Mouse (Mus musculus) limb, embryonic 12.5 days (tissue): Measurements from ENCODE around the gene Zmiz1. TPM values are rescaled to one million over a fixed set of nuclear protein-coding genes. Genes with fewer than 3 reads are reported as not detected.

Source experiments
- ATAC-seq: fragments of 200-750 bp; cut with Nextera tagmentation; 2 replicates; pipeline ENCODE4 v1.8.0; 2017; ENCODE audit warnings: low read depth, moderate TSS enrichment; ENCODE audit not compliant: insufficient number of reproducible peaks, insufficient read depth, low FRiP score, low TSS enrichment
- H3K27ac ChIP-seq: fragments of 300-500 bp; sonication (generic); 2 replicates; pipeline ENCODE4 v1.5.1; 2016; ENCODE audit warnings: mild to moderate bottlenecking, moderate library complexity
- H3K27me3 ChIP-seq: fragments of 300-500 bp; sonication (generic); 2 replicates; pipeline ENCODE4 v1.6.1; 2016; ENCODE audit warnings: mild to moderate bottlenecking, moderate library complexity
- H3K36me3 ChIP-seq: fragments of 300-500 bp; sonication (generic); 2 replicates; pipeline ENCODE4 v1.6.1; 2016; ENCODE audit warnings: mild to moderate bottlenecking, moderate library complexity
- H3K4me1 ChIP-seq: fragments of 300-500 bp; sonication (generic); replicated peaks from 2 replicates; pipeline ENCODE4 v1.6.1; 2016
- H3K4me2 ChIP-seq: fragments of 300-500 bp; sonication (generic); 2 replicates; pipeline ENCODE4 v1.6.1; 2016; ENCODE audit warnings: mild to moderate bottlenecking, moderate library complexity
- H3K4me3 ChIP-seq: fragments of 300-500 bp; sonication (generic); replicated peaks from 2 replicates; pipeline ENCODE4 v1.5.1; 2016; ENCODE audit warnings: mild to moderate bottlenecking
- H3K9ac ChIP-seq: fragments of 300-500 bp; sonication (generic); replicated peaks from 2 replicates; pipeline ENCODE4 v1.6.1; 2016; ENCODE audit warnings: mild to moderate bottlenecking, moderate library complexity
- H3K9me3 ChIP-seq: fragments of 300-500 bp; sonication (generic); 2 replicates; pipeline ENCODE4 v1.6.1; 2016; ENCODE audit warnings: mild to moderate bottlenecking, moderate library complexity
- WGBS: fragments of 180-500 bp; shearing (Covaris S2); methylation state at CpG from one replicate; pipeline ENCODE4 v1.1.7; 2016; 5-methylcytosine and 5-hydroxymethylcytosine counted together
- polyA plus RNA-seq: library from polyadenylated mRNA; unstranded; fragments of >200 nt; fragmentation: Nextera tagmentation; extraction: Ambion mirVana; gene quantifications from 2 replicates; pipeline ENCODE4 v1.2.1, GENCODE M21; 2016

Gene Zmiz1
- polyA plus RNA-seq, 1 experiment from 2014 or later, result 53.4 TPM

DNA sequence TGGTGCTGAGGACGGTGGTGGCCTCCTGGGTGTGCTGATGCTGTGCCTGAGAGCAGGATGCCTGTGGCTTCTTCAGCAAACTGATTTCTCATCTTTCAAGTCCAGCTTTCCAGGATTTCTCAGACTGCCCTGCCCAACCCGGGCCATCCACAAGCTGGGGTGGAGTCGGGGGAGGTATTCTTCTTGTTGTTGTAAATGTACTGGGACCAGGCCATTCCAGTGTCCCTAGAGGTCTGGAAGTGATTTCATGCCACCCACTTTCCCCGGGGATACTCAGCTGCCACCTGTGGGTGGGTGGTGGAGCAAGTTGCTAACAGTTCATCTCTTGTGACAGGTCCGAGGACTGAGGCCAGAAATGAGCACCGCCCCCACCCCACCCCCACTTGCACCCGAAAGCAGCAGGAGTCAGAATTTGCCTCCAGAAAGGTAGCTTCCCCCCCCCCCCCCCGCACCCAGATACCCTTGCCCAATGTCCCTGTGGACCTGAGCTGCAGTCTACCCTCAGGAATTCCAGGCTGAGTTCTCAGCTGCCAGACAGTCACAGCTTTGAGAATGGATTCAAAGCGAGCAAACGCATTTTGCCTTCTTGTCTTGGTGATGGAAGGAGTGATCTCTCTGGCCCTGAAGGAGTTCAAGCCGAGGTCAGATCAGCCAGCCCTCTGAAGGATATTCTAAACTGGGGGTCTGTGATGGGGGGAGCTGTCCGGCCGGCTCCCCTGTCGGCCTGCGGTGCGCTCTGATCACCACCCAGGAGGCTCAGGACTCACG lies 2.1 kb upstream of the Zmiz1 start:
- H3K36me3 ChIP-seq, result no peaks in the 10 kb centered on the region
- peak overlapping the region; percentile 99 for H3K4me3 ChIP-seq
- peaks cover 55% of the 10 kb centered on the region for H3K4me1 ChIP-seq
- peak overlapping the region; percentile 65 for H3K9ac ChIP-seq
- H3K9me3 ChIP-seq, result no peaks in the 10 kb centered on the region
- H3K27ac ChIP-seq, result peak overlapping the region; percentile 100
- under 1% methylated on average over 17 of the region's 17 CpGs for WGBS
- H3K27me3 ChIP-seq, result no peaks in the 10 kb centered on the region
- ATAC-seq, result no peak
- peak overlapping the region; percentile 97 for H3K4me2 ChIP-seq

DNA sequence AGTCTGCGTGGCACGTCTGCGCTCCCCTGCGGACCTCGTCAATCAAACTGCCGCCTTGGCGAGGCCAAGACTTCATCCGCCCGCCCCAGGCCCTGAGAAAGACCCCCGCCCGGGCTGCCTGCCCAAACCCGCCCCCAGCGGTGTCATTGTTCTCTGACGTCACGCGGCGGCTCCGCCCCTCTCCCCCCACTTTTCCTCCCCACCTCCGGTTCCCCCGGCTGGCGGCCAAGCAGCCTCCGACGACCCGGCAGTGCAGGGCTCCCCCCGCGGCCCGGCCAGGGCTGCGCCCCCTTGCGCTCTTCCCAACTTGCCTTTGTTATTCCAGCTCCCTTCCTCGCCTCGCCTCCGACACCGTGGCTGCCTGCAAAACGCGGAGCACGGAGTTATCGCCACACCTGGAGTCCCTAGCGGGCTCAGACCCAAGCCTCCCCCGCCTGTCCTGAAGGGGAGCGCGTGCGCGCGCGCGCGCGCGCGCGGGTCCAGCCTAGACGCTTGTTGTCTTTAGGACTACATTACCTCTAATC lies 1.5 kb upstream of the Zmiz1 start:
- H3K4me1 ChIP-seq, result peaks cover 55% of the 10 kb centered on the region
- WGBS, result 1% methylated on average over 37 of the region's 52 CpGs
- H3K9ac ChIP-seq, result peak overlapping the region; percentile 99
- no peaks in the 10 kb centered on the region for H3K27me3 ChIP-seq
- peak; percentile 89 for ATAC-seq
- H3K9me3 ChIP-seq, result no peaks in the 10 kb centered on the region
- H3K36me3 ChIP-seq, result no peaks in the 10 kb centered on the region
- H3K27ac ChIP-seq, result peak overlapping the region; percentile 100
- peak overlapping the region; percentile 99 for H3K4me3 ChIP-seq
- peak overlapping the region; percentile 97 for H3K4me2 ChIP-seq

DNA sequence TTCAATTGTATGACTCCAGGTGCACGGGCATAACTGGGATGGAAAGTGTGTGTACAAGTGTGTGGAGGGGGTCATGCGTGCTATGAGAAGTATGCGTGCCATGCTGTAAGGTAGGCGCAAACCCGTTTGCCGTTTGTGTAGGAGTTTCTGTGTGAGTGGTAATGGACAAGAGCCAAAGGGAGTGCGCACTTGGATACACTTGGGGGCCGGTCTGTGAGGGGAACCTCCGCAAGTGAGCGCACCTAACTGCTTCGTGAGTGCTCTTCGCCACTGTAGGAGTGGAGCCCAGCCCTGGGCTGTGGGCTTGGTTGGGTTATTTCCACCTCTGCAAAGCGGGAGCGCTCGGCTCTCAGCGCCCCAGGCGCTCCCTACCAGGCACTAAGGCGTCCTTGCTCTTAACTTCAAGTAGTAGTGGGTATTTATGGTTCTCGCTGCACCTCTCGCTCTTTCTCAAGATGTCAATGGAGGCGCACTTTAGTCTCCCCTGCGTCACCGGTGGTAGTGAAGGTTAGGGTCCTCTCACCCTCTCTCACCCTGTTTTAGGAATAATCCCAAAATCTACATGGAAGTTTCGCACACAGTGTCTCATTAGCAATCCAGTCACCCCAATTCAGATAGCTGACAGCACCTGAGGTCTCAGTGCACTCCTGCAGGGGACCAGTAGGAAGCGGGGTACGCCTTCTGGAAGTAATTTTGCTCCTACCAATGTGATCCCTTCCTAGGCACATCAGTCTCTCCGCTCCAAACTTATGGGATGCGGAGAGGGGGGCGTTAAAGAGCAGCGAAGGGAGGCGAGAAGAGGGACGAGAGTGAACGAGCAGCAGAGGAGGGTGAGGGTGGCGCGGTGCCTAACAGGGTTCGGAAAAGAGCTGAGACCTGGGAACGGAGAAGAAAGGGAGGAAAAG lies 622 bp upstream of the Zmiz1 start:
- H3K27me3 ChIP-seq, result no peaks in the 10 kb centered on the region
- H3K36me3 ChIP-seq, result no peaks in the 10 kb centered on the region
- peak overlapping the region; percentile 99 for H3K4me3 ChIP-seq
- under 1% methylated on average over 37 of the region's 37 CpGs for WGBS
- H3K9ac ChIP-seq, result peak overlapping the region; percentile 99
- H3K4me2 ChIP-seq, result peak overlapping the region; percentile 97
- ATAC-seq, result peak; percentile 17; the same call in 1 of the 2 replicates
- peak overlapping the region; percentile 100 for H3K27ac ChIP-seq
- no peaks in the 10 kb centered on the region for H3K9me3 ChIP-seq
- peaks cover 58% of the 10 kb centered on the region for H3K4me1 ChIP-seq

DNA sequence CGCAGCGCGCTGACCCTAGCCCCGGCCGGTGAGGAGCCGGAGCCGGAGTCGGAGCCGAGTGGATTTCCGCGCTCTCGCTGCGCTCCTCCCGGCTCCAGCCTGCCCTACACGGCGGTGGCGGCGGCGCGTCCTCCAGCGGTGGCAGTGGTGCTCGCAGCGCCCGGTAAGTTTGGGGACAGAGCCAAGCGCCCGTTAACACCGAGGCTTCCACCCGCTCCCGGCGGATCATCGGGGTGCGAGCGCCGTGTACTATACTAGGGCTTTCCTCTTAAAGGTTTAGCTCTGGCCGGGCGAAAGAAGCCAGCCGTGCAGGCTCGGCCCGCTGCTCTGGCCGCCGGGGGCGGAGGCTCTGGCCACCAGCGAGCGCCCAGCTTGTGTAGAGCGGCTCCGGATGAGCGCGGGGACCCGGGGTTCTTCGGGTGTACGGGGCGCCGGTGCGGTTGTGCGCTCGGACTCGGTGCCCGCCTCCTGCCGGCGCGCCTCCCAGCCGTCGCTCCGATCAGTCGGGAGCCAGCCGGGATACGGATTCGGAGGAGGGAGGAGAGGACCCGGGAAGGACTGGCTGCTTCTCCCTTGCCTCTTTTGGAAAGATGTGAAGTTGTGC lies 511 bp downstream of the Zmiz1 start:
- peak overlapping the region; percentile 97 for H3K4me2 ChIP-seq
- H3K4me3 ChIP-seq, result peak overlapping the region; percentile 99
- no peaks in the 10 kb centered on the region for H3K36me3 ChIP-seq
- H3K9me3 ChIP-seq, result no peaks in the 10 kb centered on the region
- H3K27me3 ChIP-seq, result no peaks in the 10 kb centered on the region
- peak overlapping the region; percentile 99 for H3K9ac ChIP-seq
- under 1% methylated on average over 69 of the region's 69 CpGs for WGBS
- H3K4me1 ChIP-seq, result peaks cover 66% of the 10 kb centered on the region
- H3K27ac ChIP-seq, result peak overlapping the region; percentile 100
- no peak for ATAC-seq

DNA sequence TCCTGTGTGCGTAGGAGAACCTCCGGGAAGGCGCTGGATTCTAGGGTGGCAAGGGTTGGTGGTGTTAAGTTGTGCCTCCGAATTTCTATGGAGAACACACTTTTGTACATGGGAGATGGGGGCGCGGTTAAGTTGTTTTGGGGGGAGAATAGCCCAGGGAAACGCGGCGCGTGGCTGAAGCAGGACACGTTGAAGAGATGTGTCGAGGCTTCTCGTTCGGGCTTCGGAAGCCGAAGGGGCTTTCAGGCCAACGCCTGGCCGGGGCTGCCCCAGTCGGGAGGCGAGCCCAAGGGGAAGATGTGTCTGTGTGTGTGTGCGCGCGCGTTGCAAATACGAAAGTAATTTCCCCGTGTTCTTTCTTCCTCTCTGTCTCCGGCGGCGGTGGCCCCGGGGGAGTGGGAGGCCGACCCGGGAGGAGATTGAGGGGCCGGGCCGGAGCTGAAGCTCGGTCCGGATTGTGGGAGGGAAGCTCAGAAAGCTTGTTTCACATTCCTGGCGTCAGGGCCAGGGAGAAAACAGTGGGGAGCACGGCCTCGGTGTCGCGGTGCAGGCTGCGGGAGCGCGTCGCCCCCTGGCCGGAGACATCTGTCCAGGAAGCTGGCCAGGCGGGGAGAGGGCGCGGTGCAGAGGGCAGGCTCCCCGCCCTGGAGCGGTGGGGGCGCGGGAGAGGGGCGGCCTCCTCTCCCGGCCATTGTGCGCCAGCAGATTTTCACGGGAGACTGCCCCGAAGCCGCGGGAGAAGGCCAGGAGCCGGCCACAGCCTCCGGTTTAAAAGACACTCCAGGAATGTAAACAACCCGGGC lies 1.2 kb downstream of the Zmiz1 start:
- Histone ChIP-seq H3K27ac (peak overlapping the region; percentile 100), H3K27me3 (no peaks in the 10 kb centered on the region), H3K4me1 (peaks cover 68% of the 10 kb centered on the region), H3K36me3 (no peaks in the 10 kb centered on the region), H3K9ac (peak overlapping the region; percentile 99), H3K4me3 (peak overlapping the region; percentile 99), H3K9me3 (no peaks in the 10 kb centered on the region), H3K4me2 (peak overlapping the region; percentile 97)
- no peak for ATAC-seq
- 0% methylated on average over 62 of the region's 63 CpGs for whole genome bisulfite sequencing

DNA sequence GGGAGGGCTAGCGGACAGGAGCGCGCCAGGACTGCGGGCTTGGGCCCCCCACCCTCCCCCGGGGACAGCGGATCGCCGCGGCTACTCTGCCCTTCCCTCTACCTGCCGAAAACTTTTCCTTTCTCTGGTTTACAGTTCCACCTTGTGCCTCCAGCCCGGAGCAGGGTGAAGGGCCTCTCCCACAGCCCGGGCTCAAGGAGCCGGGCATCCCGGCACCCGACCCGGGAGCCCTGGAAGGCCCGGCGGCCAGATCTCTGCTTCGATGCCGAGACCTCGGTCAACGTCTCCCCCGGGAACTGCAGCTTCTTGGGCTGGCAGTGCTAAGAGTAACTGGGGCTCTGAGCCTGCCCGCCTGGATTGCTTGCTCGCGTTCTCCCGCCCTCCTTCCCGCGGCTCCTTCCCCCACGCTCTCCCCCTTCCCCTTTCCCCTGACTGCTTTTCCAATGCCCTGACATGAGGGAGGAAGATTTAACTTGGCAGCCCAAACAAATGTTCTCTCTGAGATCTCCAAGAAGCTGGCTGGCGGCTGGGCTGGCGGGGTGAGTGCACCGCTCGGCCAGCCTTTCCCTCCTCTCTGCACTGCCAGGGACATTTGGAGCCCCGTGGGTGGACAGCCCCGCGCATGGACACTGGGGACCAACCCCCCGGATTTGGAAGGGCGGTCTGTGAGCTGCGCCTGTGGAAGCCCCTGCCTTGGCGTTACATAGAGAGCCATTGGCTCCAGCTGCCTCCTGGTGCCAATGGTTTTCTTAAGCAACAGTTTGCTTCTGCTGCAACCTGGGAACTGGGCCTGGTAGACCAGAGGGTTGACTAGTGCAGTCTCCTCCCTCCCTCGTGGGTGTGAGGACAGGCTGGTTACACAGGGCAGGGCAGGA lies 2.1 kb downstream of the Zmiz1 start:
- H3K27me3 ChIP-seq, result no peaks in the 10 kb centered on the region
- peak overlapping the region; percentile 99 for H3K4me3 ChIP-seq
- no peaks in the 10 kb centered on the region for H3K9me3 ChIP-seq
- H3K27ac ChIP-seq, result peak overlapping the region; percentile 100
- no peak for ATAC-seq
- peaks cover 68% of the 10 kb centered on the region for H3K4me1 ChIP-seq
- H3K4me2 ChIP-seq, result peak overlapping the region; percentile 97
- no peaks in the 10 kb centered on the region for H3K36me3 ChIP-seq
- under 1% methylated on average over 38 of the region's 42 CpGs for WGBS
- H3K9ac ChIP-seq, result peak overlapping the region; percentile 99

DNA sequence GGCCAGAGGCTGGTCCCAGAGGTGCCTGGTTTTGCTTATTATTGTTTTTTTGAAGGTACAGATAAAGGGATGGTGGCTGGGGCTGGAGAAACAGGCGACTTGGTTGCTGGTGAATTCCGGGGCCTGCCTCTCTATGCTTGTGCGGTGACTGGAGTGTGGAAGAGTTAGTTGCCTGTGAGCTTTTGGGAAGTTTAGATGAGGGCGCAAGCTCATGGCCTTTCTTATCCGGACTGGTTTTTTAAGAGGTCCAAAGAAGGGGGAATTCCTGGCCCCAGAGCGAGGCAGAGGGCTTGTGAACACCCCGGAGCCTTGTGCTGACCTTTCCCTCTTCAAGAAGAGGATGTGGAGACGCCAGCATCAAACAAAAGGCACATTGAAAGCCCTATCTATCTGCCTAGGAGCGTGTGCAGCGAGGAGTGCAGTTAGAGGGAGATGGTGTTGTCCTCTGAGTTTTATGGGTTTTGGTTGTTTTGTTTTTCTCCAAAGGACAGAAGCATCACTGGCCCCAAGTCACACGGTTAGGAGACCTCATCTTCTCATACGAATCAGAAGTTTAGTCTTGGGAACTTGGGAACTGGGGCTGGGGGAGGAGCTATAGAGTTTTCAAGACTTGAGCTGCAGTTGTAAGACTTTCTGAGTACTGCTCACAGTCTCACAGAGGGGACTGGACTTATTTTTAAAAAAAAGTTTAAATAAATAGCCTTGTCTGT lies 2.8 kb downstream of the Zmiz1 start:
- Histone ChIP-seq H3K9ac (peak overlapping the region; percentile 99), H3K27me3 (no peaks in the 10 kb centered on the region), H3K36me3 (no peaks in the 10 kb centered on the region), H3K9me3 (no peaks in the 10 kb centered on the region), H3K27ac (peak overlapping the region; percentile 100), H3K4me1 (peaks cover 68% of the 10 kb centered on the region), H3K4me2 (peak overlapping the region; percentile 97), H3K4me3 (peak overlapping the region; percentile 99)
- no peak for ATAC-seq
- 5% methylated on average over 12 of the region's 12 CpGs for WGBS

DNA sequence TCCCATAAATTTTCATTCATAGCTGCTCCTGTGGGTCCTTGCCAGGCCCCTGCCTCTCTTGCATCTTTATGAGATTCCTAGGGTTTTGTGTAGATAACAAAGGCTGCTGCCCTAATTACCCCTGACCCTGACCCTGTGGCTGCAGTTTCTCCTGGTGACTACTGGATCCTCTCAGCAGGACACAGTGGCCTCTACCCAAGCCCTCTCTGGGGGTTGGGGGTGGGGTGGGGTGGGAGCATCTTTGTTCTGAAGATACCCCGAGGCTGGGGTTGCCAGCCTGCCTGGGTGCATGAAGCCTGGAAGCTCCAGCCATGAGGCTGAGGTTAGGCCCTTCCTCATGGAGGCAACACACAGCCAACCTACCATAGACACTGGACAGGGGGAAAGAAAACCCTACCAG lies 4.0 kb downstream of the Zmiz1 start:
- ATAC-seq, result no peak
- Histone ChIP-seq H3K27ac (no peak overlapping the region), H3K36me3 (0 out of 2 replicates have a peak, but pooled peaks cover 2% of the 10 kb centered on the region), H3K4me1 (peaks cover 77% of the 10 kb centered on the region), H3K9me3 (no peaks in the 10 kb centered on the region), H3K4me3 (no peak overlapping the region; the same call in 1 of the 2 replicates), H3K27me3 (no peaks in the 10 kb centered on the region), H3K4me2 (peak overlapping the region; percentile 97), H3K9ac (peak overlapping the region; percentile 44)
- 11% methylated on average over 1 of the region's 1 CpGs for WGBS

DNA sequence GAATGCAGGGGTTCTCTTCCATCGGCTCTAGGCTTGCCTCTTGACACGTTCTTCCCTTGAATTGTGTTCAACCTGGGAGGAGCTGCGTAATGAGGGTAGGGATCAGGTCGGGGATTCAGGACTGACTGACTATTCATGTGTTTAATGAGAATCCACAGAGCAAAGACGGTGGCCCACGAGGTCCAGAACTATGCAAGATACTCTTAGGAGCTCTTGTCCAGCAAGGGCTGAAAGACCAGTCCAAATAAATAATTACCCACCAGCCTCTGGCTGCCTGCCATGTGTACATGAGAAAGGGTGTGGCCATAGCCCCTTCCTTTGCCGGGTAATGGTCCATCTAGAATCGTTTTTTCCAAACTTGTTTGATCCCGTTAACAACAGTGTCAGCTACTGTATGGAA lies 4.9 kb downstream of the Zmiz1 start:
- H3K27ac ChIP-seq, result no peak overlapping the region
- H3K27me3 ChIP-seq, result no peaks in the 10 kb centered on the region
- no peak overlapping the region for H3K9ac ChIP-seq
- H3K4me3 ChIP-seq, result no peak overlapping the region
- H3K9me3 ChIP-seq, result no peaks in the 10 kb centered on the region
- peak overlapping the region; percentile 97 for H3K4me2 ChIP-seq
- H3K36me3 ChIP-seq, result peaks cover 6% of the 10 kb centered on the region; the same call in 1 of the 2 replicates
- H3K4me1 ChIP-seq, result peaks cover 79% of the 10 kb centered on the region
- no peak for ATAC-seq
- WGBS, result 53% methylated on average over 9 of the region's 9 CpGs
